Mouse (Mus musculus) right cerebral cortex, postnatal 14 days (tissue): ENCODE measurements around the gene Ly6g6d.

Experiments used
- DNase-seq: peaks from one replicate; pipeline ENCODE4 v3.0.0; 2022

Gene Ly6g6d

GRCm38 (mm10) chr17:35096597-35096996 lies 18.7 kb upstream of the Ly6g6d start:
- no peak for DNase-seq

- DNase-seq = no peak
Observed at GRCm38 (mm10) chr17:35094475-35095365, 16.9 kb upstream of the Ly6g6d start.

GRCm38 (mm10) chr17:35092403-35093198 lies 14.7 kb upstream of the Ly6g6d start:
- DNase-seq = no peak

- DNase-seq = no peak
Observed at GRCm38 (mm10) chr17:35090166-35090932, 12.5 kb upstream of the Ly6g6d start.

GRCm38 (mm10) chr17:35088825-35089644 lies 11.2 kb upstream of the Ly6g6d start, which contains the start of gene Abhd16a:
TSS of gene Abhd16a (plus strand) at chr17:35089263.
- DNase-seq = peak; percentile 93

- DNase-seq = no peak
Observed at GRCm38 (mm10) chr17:35088151-35088550, 10.3 kb upstream of the Ly6g6d start.

- DNase-seq = no peak
Observed at GRCm38 (mm10) chr17:35085208-35085865, 7.5 kb upstream of the Ly6g6d start, which contains the start of gene Ly6g6f. TSS of gene Ly6g6f (minus strand) at chr17:35085610.

- no peak for DNase-seq
Observed at GRCm38 (mm10) chr17:35083929-35084497, 6.1 kb upstream of the Ly6g6d start.

- DNase-seq = no peak
Observed at GRCm38 (mm10) chr17:35082841-35083576, 5.1 kb upstream of the Ly6g6d start.

GRCm38 (mm10) chr17:35080710-35081109 lies 2.8 kb upstream of the Ly6g6d start:
- no peak for DNase-seq

GRCm38 (mm10) chr17:35080248-35080647 lies 2.4 kb upstream of the Ly6g6d start:
- no peak for DNase-seq

- no peak for DNase-seq
Observed at GRCm38 (mm10) chr17:35079778-35080177, 1.9 kb upstream of the Ly6g6d start.

- DNase-seq = no peak
Observed at GRCm38 (mm10) chr17:35077285-35077684, 580 bp downstream of the Ly6g6d start.

GRCm38 (mm10) chr17:35076507-35077176 lies 1.2 kb downstream of the Ly6g6d start, which contains the start of gene Ly6g6e:
TSS of gene Ly6g6e (plus strand) at chr17:35076902.
- no peak for DNase-seq

GRCm38 (mm10) chr17:35074097-35074496 lies 3.8 kb downstream of the Ly6g6d start:
- DNase-seq = no peak

GRCm38 (mm10) chr17:35071454-35071853 lies 6.4 kb downstream of the Ly6g6d start:
- DNase-seq = no peak

GRCm38 (mm10) chr17:35070556-35071229 lies 7.2 kb downstream of the Ly6g6d start:
- no peak for DNase-seq

- DNase-seq = no peak
Observed at GRCm38 (mm10) chr17:35068213-35068914, 9.5 kb downstream of the Ly6g6d start.
